Mouse (Mus musculus): ENCODE results near the gene Lrig3. TPM values are rescaled to one million over a fixed set of nuclear protein-coding genes. Genes with fewer than 3 reads are reported as not detected.

The Lrig3 gene
- total RNA-seq, 1 experiment: 33.5 TPM

GRCm38 (mm10) chr10:126015644-126016043, 49.7 kb downstream of the Lrig3 start:
- Histone ChIP-seq H3K36me3 (ENCODE audit: control insufficient read depth, insufficient read depth, low read length, poor library complexity, severe bottlenecking) (peaks cover 32% of the 10 kb centered on the region), H3K9ac (ENCODE audit: insufficient read depth, low read depth, low read length, poor library complexity, severe bottlenecking) (no peak overlapping the region), H3K4me1 (ENCODE audit: control insufficient read depth in 2 of 2, insufficient read depth in 2 of 2, low read length in 2 of 2, poor library complexity in 1 of 2) (no peaks in the 10 kb centered on the region), H3K9me3 (ENCODE audit: control insufficient read depth, insufficient read depth, low read depth, low read length) (no peaks in the 10 kb centered on the region), H3K27ac (ENCODE audit: insufficient read depth, low read depth, low read length, poor library complexity, severe bottlenecking) (no peak overlapping the region), H3K4me3 (ENCODE audit: insufficient read depth in 1 of 2, low read depth in 1 of 2, low read length in 2 of 2, poor library complexity in 1 of 2, severe bottlenecking in 1 of 2) (no peak overlapping the region)
- DNase-seq (ENCODE audit: low read depth, low spot score): no peak
- in situ Hi-C loops (cut with MboI; ENCODE audit: low sequenced_read_pairs in 2 of 2, unreplicated experiment in 2 of 2): no loop called here
- TF ChIP-seq HCFC1 (IDR thresholded peaks at IDR 0.05; ENCODE audit: borderline replicate concordance, insufficient read depth, low read length) (no peak), ZNF384 (IDR thresholded peaks at IDR 0.05; ENCODE audit: low read depth, low read length) (no peak), CHD2 (IDR thresholded peaks at IDR 0.05; ENCODE audit: low read depth, low read length) (no peak), ZC3H11A (IDR thresholded peaks at IDR 0.05; ENCODE audit: borderline replicate concordance, low read depth, low read length) (no peak), MAFK (IDR thresholded peaks at IDR 0.05; ENCODE audit: insufficient read depth, low read depth, low read length) (no peak)

- Histone ChIP-seq H3K9me3 (ENCODE audit: control insufficient read depth, insufficient read depth, low read depth, low read length) (no peaks in the 10 kb centered on the region), H3K36me3 (ENCODE audit: control insufficient read depth, insufficient read depth, low read length, poor library complexity, severe bottlenecking) (peaks cover 11% of the 10 kb centered on the region), H3K27ac (ENCODE audit: insufficient read depth, low read depth, low read length, poor library complexity, severe bottlenecking) (no peak overlapping the region), H3K4me1 (ENCODE audit: control insufficient read depth in 2 of 2, insufficient read depth in 2 of 2, low read length in 2 of 2, poor library complexity in 1 of 2) (no peaks in the 10 kb centered on the region), H3K9ac (ENCODE audit: insufficient read depth, low read depth, low read length, poor library complexity, severe bottlenecking) (no peak overlapping the region), H3K4me3 (ENCODE audit: insufficient read depth in 1 of 2, low read depth in 1 of 2, low read length in 2 of 2, poor library complexity in 1 of 2, severe bottlenecking in 1 of 2) (no peak overlapping the region)
- no peak for DNase-seq (ENCODE audit: low read depth, low spot score)
- in situ Hi-C loops (cut with MboI; ENCODE audit: low sequenced_read_pairs in 2 of 2, unreplicated experiment in 2 of 2): no loop called here
- TF ChIP-seq HCFC1 (IDR thresholded peaks at IDR 0.05; ENCODE audit: borderline replicate concordance, insufficient read depth, low read length) (no peak), ZNF384 (IDR thresholded peaks at IDR 0.05; ENCODE audit: low read depth, low read length) (no peak), ZC3H11A (IDR thresholded peaks at IDR 0.05; ENCODE audit: borderline replicate concordance, low read depth, low read length) (no peak), MAFK (IDR thresholded peaks at IDR 0.05; ENCODE audit: insufficient read depth, low read depth, low read length) (no peak)
Observed at GRCm38 (mm10) chr10:126019350-126019991, 53.5 kb downstream of the Lrig3 start.

GRCm38 (mm10) chr10:126028574-126029440, 62.8 kb downstream of the Lrig3 start:
- Histone ChIP-seq H3K36me3 (ENCODE audit: control insufficient read depth, insufficient read depth, low read length, poor library complexity, severe bottlenecking) (no peaks in the 10 kb centered on the region), H3K9me3 (ENCODE audit: control insufficient read depth, insufficient read depth, low read depth, low read length) (peaks cover 1% of the 10 kb centered on the region; the same call in 1 of the 2 replicates), H3K4me3 (ENCODE audit: insufficient read depth in 1 of 2, low read depth in 1 of 2, low read length in 2 of 2, poor library complexity in 1 of 2, severe bottlenecking in 1 of 2) (no peak overlapping the region), H3K27ac (ENCODE audit: insufficient read depth, low read depth, low read length, poor library complexity, severe bottlenecking) (no peak overlapping the region), H3K9ac (ENCODE audit: insufficient read depth, low read depth, low read length, poor library complexity, severe bottlenecking) (no peak overlapping the region), H3K4me1 (ENCODE audit: control insufficient read depth in 2 of 2, insufficient read depth in 2 of 2, low read length in 2 of 2, poor library complexity in 1 of 2) (no peaks in the 10 kb centered on the region)
- in situ Hi-C loops (cut with MboI; ENCODE audit: low sequenced_read_pairs in 2 of 2, unreplicated experiment in 2 of 2): no loop called here
- DNase-seq (ENCODE audit: low read depth, low spot score): no peak
- TF ChIP-seq ZC3H11A (IDR thresholded peaks at IDR 0.05; ENCODE audit: borderline replicate concordance, low read depth, low read length) (no peak), MAFK (IDR thresholded peaks at IDR 0.05; ENCODE audit: insufficient read depth, low read depth, low read length) (no peak), ZNF384 (IDR thresholded peaks at IDR 0.05; ENCODE audit: low read depth, low read length) (no peak), CHD2 (IDR thresholded peaks at IDR 0.05; ENCODE audit: low read depth, low read length) (no peak), HCFC1 (IDR thresholded peaks at IDR 0.05; ENCODE audit: borderline replicate concordance, insufficient read depth, low read length) (no peak)

- H3K9me3 ChIP-seq (ENCODE audit: control insufficient read depth, insufficient read depth, low read depth, low read length): peaks cover 4% of the 10 kb centered on the region; the same call in 1 of the 2 replicates
- no peaks in the 10 kb centered on the region for H3K4me1 ChIP-seq (ENCODE audit: control insufficient read depth in 2 of 2, insufficient read depth in 2 of 2, low read length in 2 of 2, poor library complexity in 1 of 2)
- H3K9ac ChIP-seq (ENCODE audit: insufficient read depth, low read depth, low read length, poor library complexity, severe bottlenecking): no peak overlapping the region
- DNase-seq (ENCODE audit: low read depth, low spot score): no peak
- H3K4me3 ChIP-seq (ENCODE audit: insufficient read depth in 1 of 2, low read depth in 1 of 2, low read length in 2 of 2, poor library complexity in 1 of 2, severe bottlenecking in 1 of 2): no peak overlapping the region
- no peaks in the 10 kb centered on the region for H3K36me3 ChIP-seq (ENCODE audit: control insufficient read depth, insufficient read depth, low read length, poor library complexity, severe bottlenecking)
- TF ChIP-seq CHD2 (IDR thresholded peaks at IDR 0.05; ENCODE audit: low read depth, low read length) (no peak), MAFK (IDR thresholded peaks at IDR 0.05; ENCODE audit: insufficient read depth, low read depth, low read length) (no peak), HCFC1 (IDR thresholded peaks at IDR 0.05; ENCODE audit: borderline replicate concordance, insufficient read depth, low read length) (no peak), ZC3H11A (IDR thresholded peaks at IDR 0.05; ENCODE audit: borderline replicate concordance, low read depth, low read length) (no peak), ZNF384 (IDR thresholded peaks at IDR 0.05; ENCODE audit: low read depth, low read length) (no peak)
- in situ Hi-C loops (cut with MboI; ENCODE audit: low sequenced_read_pairs in 2 of 2, unreplicated experiment in 2 of 2): no loop called here
- H3K27ac ChIP-seq (ENCODE audit: insufficient read depth, low read depth, low read length, poor library complexity, severe bottlenecking): no peak overlapping the region
Observed at GRCm38 (mm10) chr10:126029441-126030114, 63.6 kb downstream of the Lrig3 start.
